Mouse (Mus musculus): ENCODE measurements around the gene Crabp2.

Crabp2 gene

GRCm38 (mm10) chr3:87958476-87958875, 10.0 kb downstream of the Crabp2 start:
- DNase-seq (ENCODE audit: low read depth, low spot score), result no peak

GRCm38 (mm10) chr3:87958967-87959366, 10.5 kb downstream of the Crabp2 start:
- DNase-seq (ENCODE audit: low read depth, low spot score), result no peak

GRCm38 (mm10) chr3:87959371-87959770, 10.9 kb downstream of the Crabp2 start:
- DNase-seq (ENCODE audit: low read depth, low spot score), result no peak

GRCm38 (mm10) chr3:87960191-87960585, 11.7 kb downstream of the Crabp2 start:
- DNase-seq (ENCODE audit: low read depth, low spot score), result no peak

- DNase-seq (ENCODE audit: low read depth, low spot score), result peak; percentile 85
Observed at GRCm38 (mm10) chr3:87960586-87961191, 12.2 kb downstream of the Crabp2 start.

GRCm38 (mm10) chr3:87970184-87970938, 21.9 kb downstream of the Crabp2 start:
- DNase-seq (ENCODE audit: low read depth, low spot score), result peak; percentile 83

- DNase-seq (ENCODE audit: low read depth, low spot score), result peak; percentile 34
Observed at GRCm38 (mm10) chr3:87970939-87971488, 22.5 kb downstream of the Crabp2 start, which contains the start of gene Nes. TSS of gene Nes (plus strand) at chr3:87971078.

- DNase-seq (ENCODE audit: low read depth, low spot score), result peak; percentile 34
Observed at GRCm38 (mm10) chr3:87971489-87972202, 23.2 kb downstream of the Crabp2 start.

- no peak for DNase-seq (ENCODE audit: low read depth, low spot score)
Observed at GRCm38 (mm10) chr3:87972203-87972664, 23.8 kb downstream of the Crabp2 start.

- no peak for DNase-seq (ENCODE audit: low read depth, low spot score)
Observed at GRCm38 (mm10) chr3:87972776-87973175, 24.3 kb downstream of the Crabp2 start.

GRCm38 (mm10) chr3:87973593-87974380, 25.3 kb downstream of the Crabp2 start:
- no peak for DNase-seq (ENCODE audit: low read depth, low spot score)

- DNase-seq (ENCODE audit: low read depth, low spot score), result no peak
Observed at GRCm38 (mm10) chr3:87974381-87974987, 26.0 kb downstream of the Crabp2 start.

- no peak for DNase-seq (ENCODE audit: low read depth, low spot score)
Observed at GRCm38 (mm10) chr3:87979493-87979892, 31.0 kb downstream of the Crabp2 start.

- DNase-seq (ENCODE audit: low read depth, low spot score), result no peak
Observed at GRCm38 (mm10) chr3:87980085-87980484, 31.6 kb downstream of the Crabp2 start.

- DNase-seq (ENCODE audit: low read depth, low spot score), result no peak
Observed at GRCm38 (mm10) chr3:87980728-87981127, 32.3 kb downstream of the Crabp2 start.

- no peak for DNase-seq (ENCODE audit: low read depth, low spot score)
Observed at GRCm38 (mm10) chr3:87981214-87981760, 32.8 kb downstream of the Crabp2 start.

- DNase-seq (ENCODE audit: low read depth, low spot score), result no peak
Observed at GRCm38 (mm10) chr3:87981894-87982835, 33.7 kb downstream of the Crabp2 start.

GRCm38 (mm10) chr3:87982836-87983601, 34.6 kb downstream of the Crabp2 start:
- peak; percentile 28 for DNase-seq (ENCODE audit: low read depth, low spot score)

- no peak for DNase-seq (ENCODE audit: low read depth, low spot score)
Observed at GRCm38 (mm10) chr3:87983627-87984026, 35.2 kb downstream of the Crabp2 start.
